Mouse (Mus musculus): ENCODE results near the gene Lpp. TPM values are rescaled to one million over a fixed set of nuclear protein-coding genes. Genes with fewer than 3 reads are reported as not detected.

Gene Lpp
- total and polyA plus RNA-seq, 2 experiments from 2014 or later: 7.9 to 15.9 TPM

DNA sequence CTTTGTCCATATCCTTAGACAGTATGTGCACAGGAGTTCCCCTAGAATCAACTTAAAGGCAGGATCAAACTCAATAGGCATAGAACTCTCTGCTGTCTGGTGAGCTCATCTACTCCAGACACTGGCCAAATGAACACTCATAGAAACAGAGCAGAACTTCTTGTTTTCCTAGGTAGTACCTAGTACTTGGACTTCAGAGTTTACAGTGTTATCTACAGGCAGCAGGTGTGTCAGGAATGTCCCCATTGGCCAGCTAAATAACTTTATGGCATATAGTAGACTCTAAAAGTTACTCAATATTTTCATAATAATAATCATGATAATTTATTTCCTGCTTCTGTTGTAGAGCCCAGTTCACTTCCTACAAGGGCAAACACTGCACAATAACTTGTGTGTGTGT lies 16.8 kb upstream of the Lpp start:
- H3K9ac ChIP-seq (replicated peaks; ENCODE audit: low read length, poor library complexity, severe bottlenecking): no peak overlapping the region
- H3K27me3 ChIP-seq (ENCODE audit: insufficient read depth, low read length): no peaks in the 10 kb centered on the region
- H3K9me3 ChIP-seq (ENCODE audit: low read length): no peaks in the 10 kb centered on the region
- DNase-seq (ENCODE audit: low spot score) (no peak), ATAC-seq (ENCODE audit: low FRiP score) (no peak)
- no peaks in the 10 kb centered on the region for H3K36me3 ChIP-seq (ENCODE audit: insufficient read depth, low read length)
- no peak overlapping the region for H3K4me3 ChIP-seq (ENCODE audit: low read depth, low read length)
- H3K4me1 ChIP-seq (ENCODE audit: insufficient read depth, low read length): no peaks in the 10 kb centered on the region
- no peak overlapping the region for H3K4me2 ChIP-seq (ENCODE audit: low read depth, low read length, poor library complexity, severe bottlenecking)
- H3K27ac ChIP-seq (ENCODE audit: low read depth, low read length): no peak overlapping the region
- TF ChIP-seq CTCF (IDR thresholded peaks at IDR 0.05): no peak

DNA sequence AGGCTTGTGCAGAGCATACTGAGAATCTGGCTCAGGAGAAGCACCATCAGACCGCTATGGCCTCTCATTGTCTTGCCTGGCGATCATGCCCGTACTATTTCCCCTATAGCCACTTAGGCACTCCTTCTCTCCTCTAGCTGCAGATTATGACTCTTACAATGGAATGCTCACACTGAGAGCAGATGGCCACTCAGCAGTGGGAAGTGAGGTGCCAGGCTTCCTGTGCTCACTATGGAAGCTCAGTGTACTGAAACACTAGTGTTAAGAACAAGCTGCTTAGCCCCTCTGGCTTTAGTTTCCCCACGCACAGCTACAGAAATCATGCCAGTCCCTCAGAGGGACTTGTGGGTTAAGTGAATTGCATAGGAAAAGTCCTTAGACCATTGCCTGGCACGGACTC lies 2.7 kb upstream of the Lpp start:
- Histone ChIP-seq H3K4me3 (ENCODE audit: low read depth, low read length) (no peak overlapping the region), H3K9ac (replicated peaks; ENCODE audit: low read length, poor library complexity, severe bottlenecking) (no peak overlapping the region), H3K4me2 (ENCODE audit: low read depth, low read length, poor library complexity, severe bottlenecking) (no peak overlapping the region), H3K4me1 (ENCODE audit: insufficient read depth, low read length) (peaks cover 6% of the 10 kb centered on the region; the same call in 1 of the 2 replicates), H3K27ac (ENCODE audit: low read depth, low read length) (no peak overlapping the region; the same call in 1 of the 2 replicates), H3K9me3 (ENCODE audit: low read length) (no peaks in the 10 kb centered on the region), H3K27me3 (ENCODE audit: insufficient read depth, low read length) (no peaks in the 10 kb centered on the region), H3K36me3 (ENCODE audit: insufficient read depth, low read length) (no peaks in the 10 kb centered on the region)
- no peak for ATAC-seq (ENCODE audit: low FRiP score)
- DNase-seq (ENCODE audit: low spot score): peak; percentile 67
- 71% methylated on average over 5 of the region's 5 CpGs for WGBS
- no peak for TF ChIP-seq CTCF (IDR thresholded peaks at IDR 0.05)

DNA sequence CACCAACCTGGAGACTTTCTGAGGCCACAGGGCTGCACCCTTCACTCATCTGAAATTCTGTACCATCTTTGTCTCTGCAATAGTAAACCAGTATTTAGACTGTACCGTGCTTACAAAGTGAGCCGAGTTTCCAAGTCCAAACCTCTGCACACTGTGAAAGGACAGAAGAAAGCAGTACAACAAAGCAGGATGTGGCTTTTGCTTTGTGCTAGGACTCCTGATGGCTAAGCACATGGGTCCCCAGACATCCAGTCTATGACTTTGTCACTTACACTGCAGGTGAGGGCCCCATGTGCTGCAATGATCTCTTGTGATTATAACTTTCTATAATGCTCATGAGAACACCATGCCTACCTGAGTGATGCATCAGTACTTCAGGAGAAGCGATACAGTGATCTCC lies 2.2 kb upstream of the Lpp start:
- Histone ChIP-seq H3K27ac (ENCODE audit: low read depth, low read length) (no peak overlapping the region), H3K9me3 (ENCODE audit: low read length) (no peaks in the 10 kb centered on the region), H3K4me3 (ENCODE audit: low read depth, low read length) (no peak overlapping the region), H3K9ac (replicated peaks; ENCODE audit: low read length, poor library complexity, severe bottlenecking) (no peak overlapping the region), H3K4me1 (ENCODE audit: insufficient read depth, low read length) (peaks cover 6% of the 10 kb centered on the region; the same call in 1 of the 2 replicates), H3K27me3 (ENCODE audit: insufficient read depth, low read length) (no peaks in the 10 kb centered on the region), H3K4me2 (ENCODE audit: low read depth, low read length, poor library complexity, severe bottlenecking) (no peak overlapping the region), H3K36me3 (ENCODE audit: insufficient read depth, low read length) (no peaks in the 10 kb centered on the region)
- no peak for ATAC-seq (ENCODE audit: low FRiP score)
- 88% methylated on average over 3 of the region's 3 CpGs for WGBS
- TF ChIP-seq CTCF (IDR thresholded peaks at IDR 0.05): no peak
- no peak for DNase-seq (ENCODE audit: low spot score)

DNA sequence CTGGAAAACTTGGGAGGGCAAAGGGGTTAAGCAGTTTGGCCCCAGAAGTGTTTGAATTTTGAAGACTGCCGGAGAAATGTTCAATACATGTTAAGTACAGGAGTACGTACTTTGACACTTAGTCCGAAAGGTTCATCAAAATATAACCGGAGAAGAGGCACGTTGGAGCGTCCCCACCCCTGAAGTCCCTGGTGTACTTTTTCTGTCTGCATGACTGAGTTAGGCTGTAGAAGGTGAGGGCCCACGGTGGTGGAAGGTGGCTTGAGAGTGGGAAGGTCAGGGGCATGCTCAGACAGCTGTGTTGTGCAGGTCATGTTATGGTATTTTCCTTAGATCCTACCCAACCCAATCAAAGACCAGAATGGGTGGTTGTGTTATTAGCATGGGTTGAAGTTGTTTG lies 1.4 kb upstream of the Lpp start:
- Histone ChIP-seq H3K36me3 (ENCODE audit: insufficient read depth, low read length) (no peaks in the 10 kb centered on the region), H3K4me1 (ENCODE audit: insufficient read depth, low read length) (peaks cover 6% of the 10 kb centered on the region; the same call in 1 of the 2 replicates), H3K4me2 (ENCODE audit: low read depth, low read length, poor library complexity, severe bottlenecking) (no peak overlapping the region), H3K27ac (ENCODE audit: low read depth, low read length) (no peak overlapping the region), H3K4me3 (ENCODE audit: low read depth, low read length) (no peak overlapping the region), H3K9ac (replicated peaks; ENCODE audit: low read length, poor library complexity, severe bottlenecking) (no peak overlapping the region), H3K9me3 (ENCODE audit: low read length) (no peaks in the 10 kb centered on the region), H3K27me3 (ENCODE audit: insufficient read depth, low read length) (no peaks in the 10 kb centered on the region)
- ATAC-seq (ENCODE audit: low FRiP score) (no peak), DNase-seq (ENCODE audit: low spot score) (no peak)
- 89% methylated on average over 7 of the region's 7 CpGs for WGBS
- no peak for TF ChIP-seq CTCF (IDR thresholded peaks at IDR 0.05)

DNA sequence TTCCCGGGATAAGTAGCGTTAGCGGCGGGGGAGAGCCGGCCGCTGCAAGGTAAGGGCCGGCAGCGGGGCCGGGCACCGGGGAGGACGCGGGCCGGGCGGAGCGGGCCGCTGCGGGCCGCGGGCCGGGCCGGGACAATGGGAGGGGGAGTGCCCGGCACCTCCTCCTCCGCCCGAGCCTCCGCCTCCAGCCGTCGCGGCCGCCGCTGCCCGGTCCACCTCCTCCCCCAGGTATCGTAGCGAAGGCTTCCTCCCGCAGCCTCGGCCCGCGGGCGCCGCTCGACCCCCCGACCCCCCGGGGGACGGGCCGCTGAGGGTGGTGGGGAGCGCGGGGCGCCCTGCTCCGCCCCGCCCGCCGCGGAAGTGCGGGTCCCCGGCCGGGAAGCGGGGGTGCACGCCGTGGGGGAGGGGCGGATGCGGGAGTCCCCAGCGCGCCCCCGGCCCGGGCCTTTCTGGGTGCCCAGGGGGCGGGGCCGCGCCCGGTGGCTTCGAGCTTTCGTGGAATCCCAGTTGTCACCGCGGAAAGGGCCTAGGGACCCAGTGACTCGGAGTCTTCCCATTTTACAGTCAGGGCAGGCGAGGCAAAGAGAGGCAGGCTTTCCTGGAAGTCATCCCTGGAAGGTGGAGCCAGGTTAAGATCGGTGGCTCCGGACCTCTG lies 376 bp downstream of the Lpp start:
- H3K4me1 ChIP-seq (ENCODE audit: insufficient read depth, low read length): peaks cover 6% of the 10 kb centered on the region; the same call in 1 of the 2 replicates
- H3K4me3 ChIP-seq (ENCODE audit: low read depth, low read length): peak overlapping the region; percentile 87
- H3K9ac ChIP-seq (replicated peaks; ENCODE audit: low read length, poor library complexity, severe bottlenecking): peak overlapping the region; percentile 85
- TF ChIP-seq CTCF (IDR thresholded peaks at IDR 0.05): no peak
- ATAC-seq (ENCODE audit: low FRiP score) (peak; percentile 57), DNase-seq (ENCODE audit: low spot score) (peak; percentile 15)
- no peaks in the 10 kb centered on the region for H3K27me3 ChIP-seq (ENCODE audit: insufficient read depth, low read length)
- H3K9me3 ChIP-seq (ENCODE audit: low read length): no peaks in the 10 kb centered on the region
- peak overlapping the region; percentile 93 for H3K4me2 ChIP-seq (ENCODE audit: low read depth, low read length, poor library complexity, severe bottlenecking)
- no peaks in the 10 kb centered on the region for H3K36me3 ChIP-seq (ENCODE audit: insufficient read depth, low read length)
- H3K27ac ChIP-seq (ENCODE audit: low read depth, low read length): peak overlapping the region; percentile 77
- WGBS: under 1% methylated on average over 32 of the region's 76 CpGs

DNA sequence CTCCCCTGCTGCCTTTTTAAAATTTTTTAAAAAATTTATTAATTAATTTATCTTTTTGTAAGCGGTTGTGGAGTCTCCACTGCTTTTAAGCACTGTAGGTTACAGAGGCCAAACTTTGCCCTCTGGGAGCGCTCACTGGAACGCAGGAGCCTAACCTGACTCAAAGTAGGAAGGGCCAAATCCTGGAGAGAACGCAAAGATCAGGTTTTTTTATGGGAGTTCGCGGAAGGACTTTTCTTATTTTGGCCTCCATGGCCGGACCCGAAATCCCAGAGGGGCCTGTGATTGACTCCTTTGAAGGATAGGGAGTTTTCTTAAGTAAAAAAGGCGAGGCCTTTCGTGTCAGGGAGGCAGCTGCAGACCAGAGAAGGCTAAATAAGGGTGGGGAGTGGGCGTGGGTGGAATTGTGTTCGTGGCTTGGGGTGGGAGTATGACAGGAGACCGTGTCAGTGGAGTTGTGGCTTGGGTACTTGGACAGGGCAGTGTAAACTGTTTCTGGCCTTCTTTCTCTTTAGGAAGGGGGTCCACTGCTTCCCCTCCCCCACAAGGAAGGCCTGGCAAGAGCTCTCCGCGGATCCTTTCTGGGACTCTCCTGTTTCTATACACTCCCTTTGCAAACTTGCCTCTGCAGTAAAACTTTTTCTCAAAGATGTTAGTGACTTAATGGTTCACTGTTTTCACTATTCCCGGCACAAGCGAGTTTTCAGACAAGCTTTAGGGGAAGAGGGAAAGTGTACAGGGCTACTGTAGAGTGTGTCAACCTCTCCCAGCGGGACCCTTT lies 1.1 kb downstream of the Lpp start:
- H3K4me3 ChIP-seq (ENCODE audit: low read depth, low read length): peak overlapping the region; percentile 87
- H3K27ac ChIP-seq (ENCODE audit: low read depth, low read length): no peak overlapping the region
- no peaks in the 10 kb centered on the region for H3K9me3 ChIP-seq (ENCODE audit: low read length)
- H3K36me3 ChIP-seq (ENCODE audit: insufficient read depth, low read length): no peaks in the 10 kb centered on the region
- H3K4me2 ChIP-seq (ENCODE audit: low read depth, low read length, poor library complexity, severe bottlenecking): peak overlapping the region; percentile 93
- TF ChIP-seq CTCF (IDR thresholded peaks at IDR 0.05): no peak
- peaks cover 6% of the 10 kb centered on the region; the same call in 1 of the 2 replicates for H3K4me1 ChIP-seq (ENCODE audit: insufficient read depth, low read length)
- 21% methylated on average over 18 of the region's 18 CpGs for WGBS
- DNase-seq (ENCODE audit: low spot score) (peak; percentile 4), ATAC-seq (ENCODE audit: low FRiP score) (no peak)
- H3K9ac ChIP-seq (replicated peaks; ENCODE audit: low read length, poor library complexity, severe bottlenecking): peak overlapping the region; percentile 85
- H3K27me3 ChIP-seq (ENCODE audit: insufficient read depth, low read length): no peaks in the 10 kb centered on the region
